Mouse (Mus musculus) lung, postnatal 0 days (tissue): Measurements from ENCODE around the gene Pcdh7. TPM values are rescaled to one million over a fixed set of nuclear protein-coding genes. Genes with fewer than 3 reads are reported as not detected.

Source experiments
- ATAC-seq: fragments of 200-750 bp; cut with Nextera tagmentation; 2 replicates; pipeline ENCODE4 v1.8.0; 2017; ENCODE audit warnings: moderate library complexity
- DNase-seq: peaks from one replicate; pipeline ENCODE4 v3.0.0-alpha.2; 2016; ENCODE audit warnings: low spot score
- H3K27ac ChIP-seq: fragments of 300-500 bp; sonication (generic); 2 replicates; pipeline ENCODE4 v1.5.1; 2014; ENCODE audit warnings: antibody characterized with exemption, mild to moderate bottlenecking, low read length, mixed read lengths
- H3K27me3 ChIP-seq: fragments of 300-500 bp; sonication (generic); replicated peaks from 2 replicates; pipeline ENCODE4 v1.6.1; 2014; ENCODE audit warnings: low read length, mixed read lengths; ENCODE audit not compliant: insufficient read depth
- H3K36me3 ChIP-seq: fragments of 300-500 bp; sonication (generic); 2 replicates; pipeline ENCODE4 v1.6.1; 2014; ENCODE audit warnings: low read length, mixed read lengths; ENCODE audit not compliant: insufficient read depth
- H3K4me1 ChIP-seq: fragments of 300-500 bp; sonication (generic); 2 replicates; pipeline ENCODE4 v1.6.1; 2014; ENCODE audit warnings: antibody characterized with exemption, low read depth, low read length, mixed read lengths; ENCODE audit not compliant: insufficient read depth
- H3K4me2 ChIP-seq: fragments of 300-500 bp; sonication (generic); replicated peaks from 2 replicates; pipeline ENCODE4 v1.6.1; 2014; ENCODE audit warnings: low read depth, mild to moderate bottlenecking, low read length, moderate library complexity, mixed read lengths
- H3K4me3 ChIP-seq: fragments of 300-500 bp; sonication (generic); 2 replicates; pipeline ENCODE4 v1.5.1; 2014; ENCODE audit warnings: low read depth, low read length
- H3K9ac ChIP-seq: fragments of 300-500 bp; sonication (generic); replicated peaks from 2 replicates; pipeline ENCODE4 v1.6.1; 2014; ENCODE audit warnings: low read depth, mild to moderate bottlenecking
- H3K9me3 ChIP-seq: fragments of 300-500 bp; sonication (generic); 2 replicates; pipeline ENCODE4 v1.6.1; 2016; ENCODE audit warnings: low read length, mixed read lengths
- CTCF ChIP-seq: IDR thresholded peaks from 2 replicates; pipeline ENCODE4 v1.5.1; 2016; ENCODE audit warnings: antibody characterized with exemption, mild to moderate bottlenecking
- EP300 ChIP-seq: IDR thresholded peaks from 2 replicates; pipeline ENCODE4 v1.6.1; 2016; ENCODE audit warnings: antibody characterized with exemption, mild to moderate bottlenecking, control low read depth
- WGBS: fragments of 180-500 bp; shearing (Covaris S2); extraction: QIAGEN DNeasy Blood & Tissue Kit; methylation state at CpG from one replicate; pipeline ENCODE4 v1.1.7; 2014; 5-methylcytosine and 5-hydroxymethylcytosine counted together
- polyA plus RNA-seq: library from polyadenylated mRNA; unstranded; fragments of >200 nt; fragmentation: Nextera tagmentation; extraction: Ambion mirVana; gene quantifications from 2 replicates; pipeline ENCODE4 v1.2.1, GENCODE M21; 2015

Pcdh7 gene
- polyA plus RNA-seq, 1 experiment from 2014 or later, result 1.2 TPM

DNA sequence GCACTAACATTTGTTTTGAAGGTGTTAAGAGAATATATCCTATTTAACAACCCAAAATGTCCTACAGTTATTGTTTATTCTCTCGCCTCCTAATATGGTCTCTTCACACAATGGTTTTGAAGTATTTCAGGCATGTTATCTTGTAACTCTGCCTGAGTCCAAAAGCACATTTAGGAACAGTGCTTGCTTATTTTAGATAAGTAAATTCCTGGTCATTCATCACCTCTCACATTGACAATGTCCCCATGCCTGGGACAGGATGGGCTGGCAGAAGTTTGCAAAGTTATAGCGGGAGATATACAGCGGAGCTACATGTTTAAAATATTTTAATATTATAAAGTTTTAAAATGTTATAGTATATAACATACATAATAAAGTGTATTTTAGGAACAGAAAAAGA lies 365.3 kb downstream of the Pcdh7 start:
- no peak overlapping the region for H3K9ac ChIP-seq
- DNase-seq (no peak), ATAC-seq (no peak)
- H3K27me3 ChIP-seq, result no peaks in the 10 kb centered on the region
- H3K4me2 ChIP-seq, result no peak overlapping the region
- no peak overlapping the region for H3K4me3 ChIP-seq
- no peaks in the 10 kb centered on the region for H3K36me3 ChIP-seq
- no peaks in the 10 kb centered on the region for H3K9me3 ChIP-seq
- WGBS, result 63% methylated on average over 3 of the region's 3 CpGs
- H3K4me1 ChIP-seq, result no peaks in the 10 kb centered on the region
- H3K27ac ChIP-seq, result no peak overlapping the region
- no peak for TF ChIP-seq EP300
- TF ChIP-seq CTCF, result no peak

DNA sequence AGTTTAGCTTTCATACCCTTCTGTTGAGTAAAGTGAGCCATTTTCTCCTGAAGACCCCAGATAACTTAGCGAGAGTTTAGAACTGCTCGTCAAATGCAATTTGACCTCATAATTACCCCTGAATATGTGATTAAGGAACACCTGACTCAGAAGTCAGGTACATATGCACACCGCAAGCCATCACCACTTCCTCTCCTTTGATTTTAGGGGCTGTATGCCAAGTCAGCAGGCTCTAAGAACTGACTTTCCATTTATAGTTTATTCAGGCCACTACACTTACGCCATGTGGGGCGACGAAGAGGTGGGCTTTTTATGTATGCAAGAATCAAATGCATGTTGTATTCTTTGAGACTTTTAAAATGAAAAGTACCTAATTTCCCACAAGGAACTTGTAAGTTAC lies 366.2 kb downstream of the Pcdh7 start:
- TF ChIP-seq EP300 (no peak), CTCF (no peak)
- no peak for DNase-seq
- H3K36me3 ChIP-seq, result no peaks in the 10 kb centered on the region
- no peak for ATAC-seq
- no peak overlapping the region for H3K9ac ChIP-seq
- H3K9me3 ChIP-seq, result no peaks in the 10 kb centered on the region
- H3K27ac ChIP-seq, result no peak overlapping the region
- H3K4me1 ChIP-seq, result no peaks in the 10 kb centered on the region
- no peaks in the 10 kb centered on the region for H3K27me3 ChIP-seq
- no peak overlapping the region for H3K4me2 ChIP-seq
- no peak overlapping the region for H3K4me3 ChIP-seq
- 79% methylated on average over 6 of the region's 6 CpGs for WGBS

DNA sequence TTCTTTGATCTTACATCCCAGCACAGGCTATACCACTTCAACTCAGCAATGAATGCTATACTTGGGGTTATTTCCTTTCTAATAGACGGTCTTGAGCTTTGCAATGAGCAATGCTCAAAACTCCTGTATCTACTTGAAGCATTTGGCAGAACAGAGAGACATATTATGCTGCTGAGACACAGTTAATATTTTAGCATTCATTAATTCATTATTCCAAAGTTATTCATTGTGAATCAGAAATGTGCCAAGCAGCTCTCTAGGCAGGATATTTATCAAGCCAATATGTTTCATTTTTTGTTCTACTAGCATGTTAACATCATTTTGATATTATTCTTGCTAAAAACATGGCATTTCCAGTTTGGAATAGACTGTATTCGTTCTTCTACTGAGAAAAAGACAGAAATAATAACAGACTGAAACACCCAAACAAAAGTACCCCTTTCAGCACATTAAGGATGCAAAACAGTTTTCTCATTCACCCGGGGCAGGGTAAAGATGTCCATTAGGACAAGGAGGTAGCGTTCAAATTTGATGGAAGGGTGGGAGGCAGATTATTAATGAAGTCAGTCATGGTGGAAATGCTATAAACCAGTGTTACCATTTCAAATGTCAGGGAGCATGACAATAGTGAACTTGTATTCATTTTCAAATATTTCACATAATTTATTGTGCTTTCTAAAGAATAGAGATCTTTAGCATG lies 391.0 kb downstream of the Pcdh7 start:
- ATAC-seq, result no peak
- TF ChIP-seq CTCF (no peak), EP300 (no peak)
- 68% methylated on average over 4 of the region's 4 CpGs for WGBS

GRCm38 (mm10) chr5:58116096-58116495 lies 398.3 kb downstream of the Pcdh7 start:
- Histone ChIP-seq H3K4me2 (no peak overlapping the region), H3K4me1 (no peaks in the 10 kb centered on the region), H3K27me3 (no peaks in the 10 kb centered on the region), H3K9ac (no peak overlapping the region), H3K36me3 (no peaks in the 10 kb centered on the region), H3K4me3 (no peak overlapping the region), H3K9me3 (no peaks in the 10 kb centered on the region), H3K27ac (no peak overlapping the region)
- ATAC-seq (no peak), DNase-seq (no peak)
- TF ChIP-seq CTCF (no peak), EP300 (no peak)
- WGBS, result 66% methylated on average over 3 of the region's 3 CpGs

More for the DNA sequence above, 391.0 kb downstream of the Pcdh7 start:
- no peaks in the 10 kb centered on the region for H3K4me1 ChIP-seq
- DNase-seq, result no peak
- H3K9ac ChIP-seq, result no peak overlapping the region
- no peaks in the 10 kb centered on the region for H3K27me3 ChIP-seq
- H3K4me3 ChIP-seq, result no peak overlapping the region
- no peaks in the 10 kb centered on the region for H3K36me3 ChIP-seq
- no peak overlapping the region for H3K4me2 ChIP-seq
- H3K9me3 ChIP-seq, result no peaks in the 10 kb centered on the region
- no peak overlapping the region for H3K27ac ChIP-seq

DNA sequence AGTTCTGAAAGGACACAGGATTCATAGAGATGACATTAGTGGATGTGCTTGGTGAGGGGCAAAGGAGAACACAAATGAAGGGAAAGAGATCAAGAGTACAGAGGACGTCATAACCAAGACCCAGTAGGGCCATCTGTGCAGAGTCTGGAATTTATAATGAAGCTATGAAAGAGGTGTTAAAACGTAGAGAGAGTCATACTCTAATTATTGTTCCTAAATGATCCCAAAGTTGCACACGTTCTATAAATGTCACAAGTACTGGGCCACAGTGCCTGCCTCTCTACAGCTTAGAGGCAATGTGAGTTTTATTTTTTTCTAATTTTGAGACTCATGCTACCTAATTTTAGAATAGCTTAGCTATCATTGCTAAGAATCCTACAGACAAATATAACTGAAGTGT lies 400.1 kb downstream of the Pcdh7 start:
- DNase-seq, result no peak
- H3K4me3 ChIP-seq, result no peak overlapping the region
- no peak overlapping the region for H3K27ac ChIP-seq
- no peaks in the 10 kb centered on the region for H3K4me1 ChIP-seq
- ATAC-seq, result no peak
- no peak overlapping the region for H3K9ac ChIP-seq
- WGBS, result 79% methylated on average over 3 of the region's 3 CpGs
- TF ChIP-seq CTCF (no peak), EP300 (no peak)
- no peaks in the 10 kb centered on the region for H3K9me3 ChIP-seq
- H3K27me3 ChIP-seq, result no peaks in the 10 kb centered on the region
- H3K4me2 ChIP-seq, result no peak overlapping the region
- no peaks in the 10 kb centered on the region for H3K36me3 ChIP-seq

DNA sequence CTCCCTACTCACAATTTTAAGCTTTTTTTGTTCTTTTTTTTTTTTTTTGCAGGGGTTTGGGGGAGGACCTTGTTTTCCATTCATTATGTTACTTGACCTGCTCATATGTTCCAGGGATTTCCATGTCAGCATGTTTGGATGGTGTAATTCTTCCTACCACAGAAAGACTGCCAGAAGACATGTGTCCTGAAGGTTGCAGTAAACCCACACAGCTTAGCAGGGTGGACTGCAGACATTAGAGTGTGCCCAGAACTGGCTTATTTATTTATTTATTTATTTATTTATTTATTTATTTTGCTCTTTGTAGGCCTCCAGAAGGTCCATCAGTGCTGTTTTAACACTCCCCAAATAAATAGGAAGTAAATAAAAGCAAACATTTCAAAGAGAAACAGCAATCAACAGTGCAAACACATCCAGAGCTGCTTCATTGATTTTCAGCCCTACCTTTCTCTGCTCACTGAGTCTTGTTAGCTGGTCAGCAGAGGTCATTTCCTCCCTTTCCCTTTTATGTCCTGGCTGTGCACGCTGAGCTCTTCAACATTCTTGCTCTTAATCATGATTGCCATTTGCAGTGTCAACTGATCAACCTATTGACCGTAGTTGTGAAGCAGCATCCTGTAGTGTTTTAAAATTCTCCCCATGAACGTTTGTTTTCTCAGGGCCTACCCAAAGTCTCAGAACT lies 401.3 kb downstream of the Pcdh7 start:
- 21% methylated on average over 3 of the region's 3 CpGs for WGBS
- Histone ChIP-seq H3K9ac (no peak overlapping the region), H3K27me3 (no peaks in the 10 kb centered on the region), H3K9me3 (no peaks in the 10 kb centered on the region), H3K4me2 (no peak overlapping the region), H3K4me1 (no peaks in the 10 kb centered on the region), H3K36me3 (no peaks in the 10 kb centered on the region), H3K27ac (no peak overlapping the region), H3K4me3 (no peak overlapping the region)
- no peak for ATAC-seq
- TF ChIP-seq EP300 (no peak), CTCF (no peak)
- DNase-seq, result no peak
